Mouse (Mus musculus): Measurements from ENCODE around the gene Sppl2b.

Gene Sppl2b

DNA sequence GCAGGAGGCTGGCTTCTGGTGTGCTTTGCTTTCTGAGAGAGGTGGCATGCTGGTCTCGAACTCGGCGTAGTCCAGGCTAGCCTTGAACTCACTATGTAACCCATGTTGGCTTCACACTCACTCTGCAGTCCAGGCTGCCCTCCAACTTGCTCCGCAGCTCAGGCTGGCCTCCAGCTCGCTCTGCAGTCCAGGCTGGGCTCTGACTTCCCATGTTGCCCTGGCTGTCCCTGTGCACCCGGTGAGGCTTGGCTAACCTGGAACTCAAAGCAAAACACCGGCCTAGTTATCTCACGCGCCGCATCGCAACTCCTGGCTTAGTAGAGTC, 636 bp downstream of the Sppl2b start:
- no peak for DNase-seq

DNA sequence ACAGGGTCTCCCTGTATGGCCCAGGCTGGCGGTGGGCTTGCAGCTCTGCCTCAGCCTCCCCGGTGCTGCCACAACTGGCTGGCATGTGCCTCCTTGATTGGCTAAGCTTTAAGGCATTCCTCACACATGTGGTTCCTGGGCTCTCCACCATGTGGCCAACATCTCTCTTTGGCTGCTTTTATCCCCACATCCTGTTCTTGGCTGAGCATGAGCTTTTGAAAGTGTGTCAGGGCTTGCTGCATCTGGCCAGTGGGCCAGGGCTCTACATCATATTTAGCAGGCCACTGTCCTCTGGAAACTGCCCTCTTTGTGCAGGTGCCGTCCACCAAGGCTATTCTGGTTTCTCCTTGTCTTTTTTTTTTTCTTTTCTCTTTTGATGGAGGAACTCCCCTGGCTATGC, 1.2 kb downstream of the Sppl2b start:
- DNase-seq = no peak

DNA sequence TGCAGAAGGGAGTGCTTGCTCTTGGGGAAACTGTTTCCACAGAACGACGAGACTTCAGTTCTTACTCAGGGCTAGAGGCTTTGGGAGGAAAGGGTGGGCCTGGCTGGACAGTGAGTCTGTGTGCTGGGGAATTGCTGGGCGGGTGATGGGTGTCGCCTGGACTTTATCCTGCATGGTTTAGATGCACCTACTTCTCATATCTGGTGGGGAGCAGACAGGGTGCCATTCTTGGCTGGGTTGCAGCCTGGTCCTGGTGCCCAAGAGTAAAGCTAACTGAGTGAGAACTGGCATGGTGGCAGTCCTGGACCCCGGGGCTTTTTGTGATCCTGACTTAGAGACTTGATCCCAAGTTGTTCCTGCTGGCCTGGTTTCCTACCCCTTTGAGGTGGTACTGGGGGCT, 1.8 kb downstream of the Sppl2b start:
- DNase-seq = no peak

DNA sequence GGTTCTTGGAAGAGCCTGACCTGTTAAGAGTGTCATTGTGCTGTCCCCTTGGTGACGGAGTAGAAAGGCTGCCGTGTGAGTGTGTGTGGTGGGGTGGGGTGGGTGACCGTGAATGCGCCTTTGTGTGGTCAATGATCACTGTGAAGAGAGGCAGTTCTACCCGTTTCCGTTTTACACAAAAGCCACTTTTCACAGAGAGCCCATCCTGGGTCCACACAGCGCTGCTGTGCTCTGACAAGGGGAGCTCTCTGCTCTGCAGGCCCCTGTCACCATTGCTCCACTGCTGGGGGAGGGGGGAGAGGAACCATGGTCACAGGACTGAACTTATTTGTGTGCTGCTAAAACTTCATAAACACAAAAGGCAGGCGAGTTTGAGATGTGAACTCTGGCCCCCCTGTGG, 2.3 kb downstream of the Sppl2b start:
- DNase-seq = no peak

DNA sequence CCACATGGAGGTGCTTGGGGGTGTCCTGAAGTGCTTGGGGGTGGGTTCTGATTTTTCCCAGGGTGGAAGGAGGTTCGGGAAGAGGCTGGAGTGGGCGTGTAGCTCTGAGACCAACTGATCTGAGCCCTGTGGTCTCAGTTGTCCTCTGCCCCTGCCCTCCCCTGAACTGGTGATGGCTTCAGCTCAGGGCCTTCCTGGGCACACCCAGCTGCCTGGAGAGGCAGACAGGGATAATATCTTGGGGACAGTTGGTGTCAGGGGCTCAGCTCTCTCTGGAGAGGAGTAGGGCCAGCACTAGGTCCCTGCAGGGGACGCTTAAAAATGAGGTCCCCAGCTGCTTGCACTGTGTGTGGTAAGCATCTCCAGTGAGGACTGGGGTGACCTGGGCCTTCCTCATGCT, 2.8 kb downstream of the Sppl2b start:
- DNase-seq = no peak

DNA sequence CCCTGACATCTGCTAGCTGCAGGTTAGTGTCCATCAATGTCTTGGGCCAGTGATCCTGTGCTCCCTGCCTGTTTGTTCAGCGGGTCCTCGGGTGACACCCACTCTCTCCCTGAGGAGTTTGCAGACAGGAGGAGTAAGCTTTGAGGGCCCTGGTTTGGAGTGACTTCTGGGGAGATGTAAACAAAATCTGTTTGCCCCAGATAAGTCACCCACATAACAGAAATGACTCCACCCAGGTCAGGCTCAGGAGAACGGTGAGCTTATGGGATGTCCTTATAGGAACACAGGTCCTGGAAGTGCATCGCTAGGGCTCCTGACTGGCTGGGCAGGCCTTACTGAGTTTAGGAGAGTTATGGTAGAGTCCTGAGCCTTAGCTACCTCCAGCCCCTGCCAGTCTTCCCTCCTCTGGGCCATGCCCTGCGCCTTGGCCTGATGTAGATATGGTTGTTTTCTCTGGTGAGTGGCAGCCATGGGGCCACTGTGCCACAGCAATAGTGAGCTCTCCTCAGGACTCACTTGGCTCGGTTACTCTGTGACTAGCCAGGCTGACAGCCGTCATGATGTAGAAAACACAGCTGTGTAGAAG, 3.4 kb downstream of the Sppl2b start:
- DNase-seq = no peak

DNA sequence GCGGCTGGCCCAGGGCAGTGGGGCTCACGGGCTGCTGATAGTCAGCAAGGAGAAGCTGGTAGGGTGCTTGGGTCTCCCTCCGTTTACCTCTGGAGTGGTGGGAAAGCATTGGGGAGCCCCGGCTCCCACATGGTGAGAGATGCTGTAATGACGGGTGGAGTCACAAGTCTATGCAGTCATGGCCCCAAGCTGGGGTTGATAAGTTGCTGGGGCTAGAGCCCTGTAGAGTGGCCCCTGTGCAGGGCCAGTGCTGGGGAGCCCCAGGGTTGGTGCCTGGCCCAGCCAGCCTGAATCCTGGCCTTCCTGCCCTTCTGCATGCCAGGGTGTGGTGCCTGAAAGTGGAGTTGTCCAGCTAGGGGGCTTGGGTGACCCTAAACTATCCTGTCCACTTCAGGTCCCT, 7.2 kb downstream of the Sppl2b start:
- no peak for DNase-seq

DNA sequence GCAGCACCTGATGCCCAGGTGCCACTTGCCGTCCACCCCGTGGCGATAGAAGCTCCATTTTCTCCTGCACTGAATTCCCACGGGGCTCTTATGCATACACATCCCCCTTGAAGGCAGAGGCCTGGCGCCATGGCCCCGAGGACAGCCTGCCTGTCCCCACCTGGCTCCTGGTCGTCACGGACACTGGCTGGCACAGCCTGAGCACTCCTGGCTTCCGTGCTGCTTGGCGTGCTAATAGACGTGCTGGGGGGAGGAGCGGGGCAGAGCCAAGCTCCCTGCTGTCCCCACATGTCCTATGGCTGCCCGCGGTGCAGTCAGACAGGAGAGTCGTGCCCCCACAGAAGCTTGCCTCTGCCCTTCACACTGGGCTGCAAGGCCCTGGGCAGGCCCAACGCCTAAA, 9.4 kb downstream of the Sppl2b start:
- DNase-seq = no peak

DNA sequence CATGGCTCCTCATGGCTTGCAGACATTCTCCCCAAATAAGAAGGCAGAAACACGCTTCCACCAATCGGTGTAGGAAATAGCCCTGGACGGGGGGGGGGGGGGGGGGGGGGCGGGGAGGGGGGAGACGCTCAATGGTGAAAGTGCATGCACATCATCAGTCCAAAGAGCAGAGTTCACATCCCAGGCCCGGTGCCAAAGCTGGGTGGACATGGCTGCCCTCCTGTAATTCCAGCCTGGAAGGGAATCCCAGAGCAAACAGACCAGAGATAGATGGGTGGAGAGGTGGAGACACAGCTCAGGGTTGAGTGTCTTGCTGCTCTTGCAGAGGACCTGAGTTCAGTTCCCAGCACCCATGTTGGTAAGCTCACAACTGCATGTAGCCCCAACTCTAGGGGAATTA, 15.9 kb downstream of the Sppl2b start:
- no peak for DNase-seq

DNA sequence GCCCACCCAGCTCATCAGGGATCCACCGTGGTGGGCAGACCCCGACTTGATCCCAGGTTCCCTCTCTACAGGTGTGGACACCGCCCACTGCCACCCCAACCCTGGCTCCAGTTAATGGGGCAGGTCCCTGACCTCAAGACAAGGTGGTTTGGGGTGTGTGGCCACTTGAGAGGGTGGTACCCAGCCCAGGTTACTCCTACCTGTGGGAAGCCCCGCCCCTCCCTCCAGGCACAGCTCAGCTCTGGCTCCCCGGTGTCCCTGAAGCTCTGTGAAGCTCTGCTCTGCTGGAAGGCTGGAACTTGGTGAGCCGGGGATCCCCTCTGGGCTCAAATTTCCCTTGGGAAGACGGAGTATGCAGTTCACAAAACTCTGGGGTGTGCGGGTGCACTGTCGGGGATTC, 16.5 kb downstream of the Sppl2b start, which contains the start of gene Tmprss9:
Gene Tmprss9, plus strand, starts transcription at position 268 of the 400 bp plus-strand sequence.
- no peak for DNase-seq

DNA sequence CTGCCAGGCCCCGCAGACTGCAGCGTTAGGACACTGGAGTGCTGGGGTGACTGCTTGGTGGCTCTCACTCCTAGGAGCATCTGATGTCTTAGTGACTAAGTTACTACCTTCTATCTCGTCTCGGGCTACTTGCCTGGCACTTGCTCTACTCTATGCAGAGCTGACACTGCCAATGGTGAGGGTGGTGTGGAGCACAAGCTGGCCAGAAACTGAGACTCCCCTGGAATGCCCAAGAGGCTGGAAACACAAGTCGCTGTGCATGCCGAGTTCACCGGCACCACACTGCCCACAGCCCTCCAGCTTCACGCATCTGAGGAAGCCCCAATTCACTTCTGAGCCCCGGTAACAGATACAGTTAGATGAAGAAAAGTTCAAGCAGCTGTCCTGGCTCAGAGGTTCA, 19.0 kb downstream of the Sppl2b start:
- DNase-seq = no peak

DNA sequence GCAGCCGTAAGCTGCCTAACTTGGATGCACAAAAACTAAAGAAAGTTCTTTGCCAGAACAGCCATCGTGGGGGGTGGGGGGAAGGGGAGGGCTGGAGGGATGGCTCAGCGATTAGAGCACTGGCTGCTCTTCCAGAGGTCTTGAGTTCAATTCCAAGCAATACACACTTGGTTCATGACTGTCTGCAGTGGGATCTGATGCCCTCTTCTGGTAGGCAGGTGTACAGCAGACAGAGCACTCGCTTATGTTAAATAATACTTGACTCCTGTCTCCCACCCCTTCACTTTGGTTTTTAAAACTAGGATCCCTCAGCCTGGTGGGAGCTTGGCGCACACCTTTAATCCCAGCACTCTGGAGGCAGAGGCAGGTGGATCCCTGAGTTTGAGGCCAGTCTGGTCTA, 21.0 kb downstream of the Sppl2b start:
- peak; percentile 45 for DNase-seq

DNA sequence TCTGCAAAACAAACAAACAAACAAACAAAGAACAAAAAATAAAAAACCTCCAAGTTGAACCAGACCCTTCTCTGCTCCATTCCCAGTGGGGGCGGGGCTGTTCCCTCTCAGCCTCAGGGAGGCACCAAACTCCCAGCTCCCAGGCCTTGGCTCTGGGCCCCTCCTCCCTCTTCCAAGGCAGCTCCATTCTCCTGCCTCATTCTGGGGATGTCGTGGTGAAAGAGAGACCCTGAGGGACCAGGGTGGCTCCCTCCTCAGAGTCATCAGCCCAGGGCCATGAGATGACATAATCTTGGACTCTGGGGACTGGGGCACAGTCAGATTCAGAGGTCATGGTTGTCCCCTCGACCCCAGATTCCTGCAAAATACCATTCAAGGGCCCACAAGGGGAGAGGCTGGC, 21.5 kb downstream of the Sppl2b start:
- DNase-seq = no peak

DNA sequence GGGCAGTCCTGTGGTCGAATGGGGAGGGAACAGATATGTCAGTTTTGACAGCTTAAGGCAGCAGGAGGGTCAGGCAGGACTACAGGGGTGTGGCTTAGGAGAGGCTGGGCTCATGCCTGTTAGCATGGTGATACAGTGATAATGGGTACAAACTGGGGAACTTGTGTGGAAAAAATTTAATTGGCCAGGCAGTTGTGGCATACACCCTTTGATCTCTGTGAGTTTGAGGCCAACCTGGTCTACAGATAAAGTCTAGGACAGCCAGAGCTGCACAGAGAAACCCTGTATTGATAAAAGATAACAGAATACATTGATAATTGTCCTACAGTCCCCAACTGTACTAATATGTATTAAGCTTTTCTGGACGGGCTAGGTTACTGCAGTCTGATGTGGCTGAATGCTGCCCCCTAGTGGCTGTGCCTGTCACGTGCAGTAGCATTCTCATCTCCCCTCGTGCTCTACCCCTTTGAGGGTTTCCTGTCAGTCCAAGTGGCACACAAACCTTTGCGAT, 25.1 kb downstream of the Sppl2b start:
- DNase-seq = no peak

DNA sequence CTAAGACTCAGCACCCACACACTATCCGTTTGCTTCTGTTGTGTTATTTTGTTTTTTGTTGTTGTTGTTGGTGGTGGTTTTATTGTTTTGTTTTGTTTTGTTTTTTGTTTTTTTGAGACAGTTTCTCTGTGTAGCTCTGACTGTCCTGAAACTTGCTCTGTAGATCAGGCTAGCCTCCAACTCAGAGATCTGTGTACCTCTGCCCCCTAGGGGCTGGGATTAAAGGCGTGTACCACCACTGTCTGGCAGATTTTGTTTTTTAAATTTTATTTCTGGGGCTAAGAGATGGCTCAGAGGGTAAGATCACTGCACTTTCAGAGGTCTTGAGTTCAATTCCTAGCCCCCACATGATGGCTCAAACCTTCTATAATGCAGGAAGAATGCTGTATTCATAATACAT, 25.8 kb downstream of the Sppl2b start:
- DNase-seq = no peak

DNA sequence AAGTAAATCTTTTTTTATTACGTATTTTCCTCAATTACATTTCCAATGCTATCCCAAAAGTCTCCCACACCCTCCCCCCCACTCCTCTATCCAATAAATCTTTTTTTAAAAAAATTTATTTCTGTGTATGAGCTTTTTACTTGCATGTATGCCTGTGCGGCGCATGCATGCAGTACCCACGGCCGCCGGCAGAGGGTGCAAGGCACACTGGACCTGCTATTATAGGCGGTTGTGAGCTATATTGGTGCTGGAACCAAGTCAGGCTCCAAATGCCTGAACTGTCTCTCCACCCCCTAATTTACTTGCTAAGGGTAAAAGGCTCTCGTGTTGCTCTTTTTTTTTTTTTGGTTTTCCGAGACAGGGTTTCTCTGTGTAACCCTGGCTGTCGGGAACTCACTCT, 26.2 kb downstream of the Sppl2b start:
- DNase-seq = no peak

DNA sequence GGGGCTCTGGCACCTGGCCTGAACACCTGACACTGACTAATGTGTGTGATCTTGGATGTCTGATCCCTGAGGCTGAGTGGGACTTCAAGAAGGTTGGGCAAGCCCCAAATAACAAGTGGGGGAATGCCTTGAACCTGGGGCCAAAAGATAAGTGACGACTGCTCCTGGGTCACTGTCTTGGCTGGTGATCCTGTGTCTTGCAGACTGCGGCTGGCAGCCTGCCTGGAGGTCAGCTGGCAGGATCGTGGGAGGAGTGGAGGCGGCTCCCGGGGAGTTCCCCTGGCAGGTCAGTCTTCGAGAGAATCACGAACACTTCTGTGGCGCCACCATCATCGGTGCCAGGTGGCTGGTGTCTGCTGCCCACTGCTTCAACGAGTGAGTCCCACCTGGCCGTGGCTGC, 32.1 kb downstream of the Sppl2b start:
- DNase-seq = no peak

DNA sequence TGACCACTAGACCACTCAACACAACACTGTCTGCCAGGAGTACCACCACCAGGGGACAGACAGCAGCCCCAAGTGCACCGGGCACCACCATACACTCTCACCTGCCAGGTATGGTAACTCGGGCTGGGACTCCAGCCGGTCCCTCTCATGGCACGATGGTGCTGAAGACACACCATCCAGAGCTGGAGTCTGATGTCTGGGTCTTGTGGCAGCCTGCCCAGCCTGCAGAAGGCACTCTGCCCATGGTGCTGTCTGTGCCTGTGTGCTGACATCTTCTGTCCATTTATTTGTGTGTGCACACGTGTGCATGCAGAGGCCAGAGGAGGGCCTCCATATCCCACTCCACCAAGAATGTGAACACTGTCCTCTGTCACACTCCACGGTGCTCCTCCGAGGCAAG, 40.0 kb downstream of the Sppl2b start:
- DNase-seq = no peak

DNA sequence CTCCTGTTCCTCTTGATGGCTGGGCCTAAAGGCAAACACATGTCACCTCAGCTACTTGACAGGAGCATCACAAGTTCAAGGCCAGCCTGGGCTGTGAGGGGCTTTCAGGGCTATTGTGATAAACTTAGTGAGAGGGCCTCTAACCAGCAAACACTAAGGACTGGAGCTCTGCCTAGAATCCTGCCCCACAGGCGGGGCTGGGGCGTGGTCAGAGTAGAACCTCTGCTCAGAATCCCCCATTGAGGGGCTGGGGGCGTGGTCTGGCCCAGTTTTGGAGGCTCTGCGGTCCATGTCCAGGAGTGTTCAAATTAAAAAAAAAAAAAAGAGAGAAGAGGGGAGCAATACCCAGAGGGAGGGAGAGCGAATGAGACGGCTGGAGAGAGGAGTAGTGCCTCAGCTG, 40.6 kb downstream of the Sppl2b start:
- no peak for DNase-seq

DNA sequence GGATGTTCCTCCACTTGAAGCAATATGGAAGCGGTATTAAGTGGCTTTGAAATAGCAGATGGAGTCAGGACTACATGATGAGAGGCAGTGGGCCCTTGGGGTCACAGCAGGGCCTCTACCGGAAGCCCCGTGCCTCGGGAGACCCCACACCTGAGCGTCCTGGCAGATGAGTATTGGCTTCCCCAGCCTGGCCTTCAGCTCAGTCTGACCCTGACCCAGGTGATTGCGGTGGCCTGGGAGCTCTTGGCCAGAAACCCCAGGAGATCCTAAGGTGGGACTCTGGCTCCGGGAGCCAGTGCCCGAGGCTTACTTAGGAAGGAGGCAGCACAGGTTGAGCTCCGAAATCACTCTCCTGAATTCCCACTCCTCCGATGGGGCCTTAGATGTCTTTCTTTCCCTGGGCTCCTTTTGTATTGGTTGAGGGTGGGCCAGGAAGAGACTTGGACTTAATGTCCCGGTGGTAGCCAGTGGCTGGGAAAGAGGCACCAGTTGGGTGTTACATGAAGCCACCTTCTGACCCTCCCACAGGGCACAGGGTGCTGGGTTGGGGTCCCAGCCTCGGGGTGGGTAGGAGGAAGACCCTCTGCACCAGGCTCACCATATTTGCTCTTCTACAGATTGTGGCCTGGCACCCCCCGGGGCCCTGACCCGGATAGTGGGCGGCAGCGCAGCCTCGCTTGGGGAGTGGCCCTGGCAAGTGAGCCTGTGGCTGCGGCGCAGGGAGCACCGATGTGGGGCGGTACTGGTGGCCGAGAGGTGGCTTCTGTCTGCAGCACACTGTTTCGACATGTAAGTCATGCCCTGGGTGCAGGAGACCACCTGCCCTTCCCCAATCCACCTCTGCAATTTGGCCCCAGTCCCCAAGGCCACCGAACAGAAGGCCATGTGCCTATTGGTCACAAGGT, 41.8 kb downstream of the Sppl2b start:
- DNase-seq = no peak

DNA sequence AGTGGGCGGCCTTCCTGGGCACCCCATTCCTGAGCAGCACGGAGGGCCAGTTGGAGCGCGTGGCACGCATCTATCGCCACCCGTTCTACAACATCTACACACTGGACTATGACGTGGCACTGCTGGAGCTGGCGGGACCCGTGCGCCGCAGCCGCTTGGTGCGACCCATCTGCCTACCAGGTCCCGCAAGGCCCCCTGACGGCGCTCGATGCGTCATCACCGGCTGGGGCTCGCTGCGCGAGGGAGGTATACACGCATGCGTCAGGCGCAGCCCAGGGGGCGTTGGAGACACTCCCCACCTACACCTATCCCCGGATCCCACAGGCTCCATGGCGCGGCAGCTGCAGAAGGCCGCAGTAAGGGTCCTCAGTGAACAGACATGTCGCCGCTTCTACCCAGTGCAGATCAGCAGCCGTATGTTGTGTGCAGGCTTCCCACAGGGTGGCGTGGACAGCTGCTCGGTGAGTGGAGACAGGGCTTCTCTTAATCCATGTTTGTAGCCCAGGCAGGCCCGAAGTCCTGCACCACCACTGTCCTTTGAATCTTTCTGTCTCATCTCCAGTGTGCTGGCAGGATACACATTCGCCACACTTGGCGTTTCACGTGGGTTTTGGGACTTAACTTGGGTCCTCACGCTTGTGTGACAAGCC, 42.9 kb downstream of the Sppl2b start:
- peak; percentile 77 for DNase-seq

DNA sequence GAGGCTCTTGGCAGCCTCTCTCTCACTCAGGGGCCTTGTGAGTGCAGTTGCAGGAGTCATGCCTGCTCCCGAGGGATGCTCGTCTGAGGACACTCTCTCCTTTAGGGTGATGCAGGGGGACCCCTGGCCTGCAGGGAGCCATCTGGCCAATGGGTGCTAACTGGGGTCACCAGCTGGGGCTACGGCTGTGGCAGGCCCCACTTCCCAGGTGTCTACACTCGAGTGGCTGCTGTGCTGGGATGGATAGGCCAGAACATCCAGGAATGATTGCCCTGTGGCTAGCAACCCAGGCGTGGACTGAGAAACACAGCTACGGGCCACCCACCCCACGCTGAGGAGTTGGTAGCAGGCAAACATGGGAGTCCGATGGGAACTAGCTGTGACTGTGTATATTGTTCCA, 44.0 kb downstream of the Sppl2b start:
- DNase-seq = no peak

DNA sequence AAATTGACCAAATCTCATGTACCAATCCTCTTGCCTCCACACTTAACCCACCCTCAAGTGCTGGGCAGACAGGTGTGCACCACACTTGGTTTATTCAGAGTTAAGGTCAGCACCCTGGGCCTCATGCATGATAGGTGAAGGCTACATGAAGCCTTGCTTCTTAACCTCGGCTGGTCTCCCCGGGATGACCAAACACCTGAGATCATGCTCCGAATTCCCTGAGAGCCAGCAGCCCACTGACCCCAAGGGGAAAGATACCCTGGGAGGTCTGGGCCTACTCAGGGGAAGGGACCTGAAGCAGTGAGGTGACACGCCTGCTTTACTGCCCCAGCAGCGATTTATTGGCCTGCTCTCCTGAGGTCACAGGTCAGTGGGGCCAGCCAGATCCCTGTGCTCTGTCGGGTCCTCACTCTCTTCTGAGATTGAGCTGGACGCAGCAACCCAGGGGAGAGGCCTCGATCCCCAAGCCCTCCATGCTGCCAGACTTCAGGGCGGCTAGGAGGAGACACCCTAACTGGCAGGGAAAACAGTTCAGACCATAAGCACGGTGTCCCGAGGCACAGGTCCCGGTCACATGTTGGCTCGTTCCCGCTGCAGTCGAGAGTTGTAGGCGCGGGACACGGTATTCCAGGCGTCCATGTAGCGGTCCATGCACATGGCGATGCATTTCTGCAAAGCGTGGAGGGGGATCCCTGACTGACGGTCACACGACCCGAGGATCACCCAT, 44.7 kb downstream of the Sppl2b start:
- DNase-seq = no peak
